Mouse (Mus musculus): ENCODE data around the gene Kcns1. TPM values are rescaled to one million over a fixed set of nuclear protein-coding genes. Genes with fewer than 3 reads are reported as not detected.

Kcns1 gene
- polyA plus RNA-seq, 1 experiment = 2.3 TPM

DNA sequence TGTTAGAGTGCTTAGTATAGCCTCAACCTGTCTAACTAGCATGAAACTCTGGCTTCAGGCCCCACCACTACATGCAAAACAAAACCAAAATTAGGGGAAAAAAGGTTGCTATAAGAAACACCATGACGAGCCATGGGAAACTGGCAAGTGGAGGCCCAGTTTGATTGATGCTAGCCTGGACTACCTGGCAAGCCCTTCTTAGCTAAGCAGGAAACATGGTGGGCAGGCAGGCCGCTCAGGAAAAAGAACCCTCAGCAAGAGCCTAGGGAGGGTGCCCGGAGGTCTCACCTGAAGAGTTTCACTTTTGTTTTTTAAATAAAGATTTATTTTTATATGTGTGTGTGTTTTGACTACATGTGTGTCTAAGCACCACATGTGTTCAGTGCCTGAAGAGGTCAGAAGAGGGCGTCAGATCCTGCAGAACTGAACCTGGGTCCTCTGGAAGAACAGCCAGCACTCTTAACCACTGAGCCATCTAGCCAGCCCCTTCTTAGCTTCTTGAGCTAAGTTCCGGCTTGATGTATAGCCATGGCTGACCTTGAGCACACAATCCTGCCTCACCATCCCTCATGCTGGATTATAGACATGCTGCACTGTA, 47.6 kb downstream of the Kcns1 start:
- no peaks in the 10 kb centered on the region for H3K27me3 ChIP-seq (ENCODE audit: control insufficient read depth, insufficient read depth, low read length)
- TF ChIP-seq CTCF (IDR thresholded peaks at IDR 0.05; ENCODE audit: borderline replicate concordance, insufficient read depth, low read depth, low read length) = no peak
- TF ChIP-seq POLR2A (IDR thresholded peaks at IDR 0.05; ENCODE audit: borderline replicate concordance, insufficient read depth, low read length) = no peak
- H3K4me3 ChIP-seq (replicated peaks; ENCODE audit: insufficient read depth, low read depth, low read length) = no peak overlapping the region
- WGBS = 78% methylated on average over 5 of the region's 5 CpGs
- no peaks in the 10 kb centered on the region; the same call in 1 of the 2 replicates for H3K4me1 ChIP-seq (ENCODE audit: control insufficient read depth, insufficient read depth, low read length)
- no peak overlapping the region for H3K27ac ChIP-seq (ENCODE audit: insufficient read depth, low read length)
- DNase-seq = no peak

DNA sequence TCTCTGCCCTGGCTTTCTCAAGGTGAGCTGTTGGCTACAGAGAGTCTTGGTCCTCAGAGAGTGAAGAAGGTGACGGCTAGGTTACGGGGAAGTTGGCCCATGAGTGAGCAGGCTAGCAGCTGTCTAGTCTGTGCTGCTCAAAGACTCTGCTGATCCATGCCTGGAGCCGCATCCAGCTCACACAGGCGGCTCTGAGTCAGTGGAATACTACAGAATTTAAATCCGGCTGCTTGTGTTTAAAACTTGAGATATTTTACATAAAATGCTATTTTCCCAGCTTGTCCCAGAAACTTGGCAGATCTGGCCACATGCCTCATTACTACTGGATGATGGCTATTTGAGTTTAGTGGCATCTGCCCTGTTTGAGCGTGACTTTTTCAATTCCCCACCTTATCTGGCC, 51.4 kb downstream of the Kcns1 start:
- no peak for DNase-seq
- no peak for TF ChIP-seq POLR2A (IDR thresholded peaks at IDR 0.05; ENCODE audit: borderline replicate concordance, insufficient read depth, low read length)
- no peak for TF ChIP-seq CTCF (IDR thresholded peaks at IDR 0.05; ENCODE audit: borderline replicate concordance, insufficient read depth, low read depth, low read length)
- 91% methylated on average over 6 of the region's 6 CpGs for WGBS

DNA sequence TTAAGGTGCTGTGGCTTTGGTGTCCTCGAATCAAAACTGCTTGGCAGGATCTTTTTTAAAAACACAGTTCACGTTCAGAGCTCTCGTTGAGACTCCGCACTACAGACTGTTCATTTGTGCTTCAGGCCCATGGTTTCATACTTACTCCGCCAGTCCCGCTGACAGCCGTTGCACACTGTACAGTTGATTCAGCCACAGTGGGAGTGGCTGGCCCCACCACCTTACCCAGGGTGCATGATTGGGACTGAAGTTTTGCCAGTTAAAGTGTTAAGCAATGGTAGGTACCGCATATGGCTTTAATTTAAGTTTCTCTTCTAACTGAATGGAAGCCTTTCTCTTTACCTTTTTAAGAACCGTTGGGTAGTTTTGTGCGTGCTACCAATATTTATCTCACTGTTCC, 55.4 kb downstream of the Kcns1 start:
- DNase-seq = no peak
- Histone ChIP-seq H3K4me1 (ENCODE audit: control insufficient read depth, insufficient read depth, low read length) (no peaks in the 10 kb centered on the region), H3K27ac (ENCODE audit: insufficient read depth, low read length) (no peak overlapping the region), H3K4me3 (replicated peaks; ENCODE audit: insufficient read depth, low read depth, low read length) (no peak overlapping the region), H3K27me3 (ENCODE audit: control insufficient read depth, insufficient read depth, low read length) (no peaks in the 10 kb centered on the region)
- TF ChIP-seq CTCF (IDR thresholded peaks at IDR 0.05; ENCODE audit: borderline replicate concordance, insufficient read depth, low read depth, low read length) (no peak), POLR2A (IDR thresholded peaks at IDR 0.05; ENCODE audit: borderline replicate concordance, insufficient read depth, low read length) (no peak)
- 85% methylated on average over 10 of the region's 10 CpGs for WGBS

More for the DNA sequence above, 51.4 kb downstream of the Kcns1 start:
- H3K27ac ChIP-seq (ENCODE audit: insufficient read depth, low read length) = no peak overlapping the region
- no peaks in the 10 kb centered on the region for H3K4me1 ChIP-seq (ENCODE audit: control insufficient read depth, insufficient read depth, low read length)
- no peaks in the 10 kb centered on the region for H3K27me3 ChIP-seq (ENCODE audit: control insufficient read depth, insufficient read depth, low read length)
- H3K4me3 ChIP-seq (replicated peaks; ENCODE audit: insufficient read depth, low read depth, low read length) = no peak overlapping the region

DNA sequence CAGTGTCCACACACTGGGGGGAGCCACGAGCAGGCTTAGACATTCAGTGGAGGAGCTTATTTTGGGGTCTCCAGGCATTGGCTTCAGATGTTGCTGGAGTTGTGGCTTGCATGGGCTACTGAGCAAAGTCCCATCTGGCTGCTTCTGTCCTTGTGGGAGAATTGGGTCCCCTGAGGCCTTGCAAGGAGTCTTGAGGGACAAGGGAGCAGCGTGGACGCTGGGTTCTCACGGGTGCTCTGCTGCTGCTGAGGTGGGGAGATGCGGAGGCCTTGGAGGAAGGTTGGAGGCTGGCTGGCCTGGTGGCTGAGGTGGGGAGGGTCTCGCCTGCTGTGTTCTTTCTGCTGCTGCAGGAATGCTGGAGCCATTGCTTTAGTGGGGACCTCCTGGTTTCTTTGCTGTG, 56.9 kb downstream of the Kcns1 start:
- TF ChIP-seq POLR2A (IDR thresholded peaks at IDR 0.05; ENCODE audit: borderline replicate concordance, insufficient read depth, low read length) = no peak
- no peak for TF ChIP-seq CTCF (IDR thresholded peaks at IDR 0.05; ENCODE audit: borderline replicate concordance, insufficient read depth, low read depth, low read length)
- no peaks in the 10 kb centered on the region for H3K4me1 ChIP-seq (ENCODE audit: control insufficient read depth, insufficient read depth, low read length)
- H3K4me3 ChIP-seq (replicated peaks; ENCODE audit: insufficient read depth, low read depth, low read length) = no peak overlapping the region
- WGBS = 90% methylated on average over 6 of the region's 6 CpGs
- H3K27ac ChIP-seq (ENCODE audit: insufficient read depth, low read length) = no peak overlapping the region
- DNase-seq = no peak
- H3K27me3 ChIP-seq (ENCODE audit: control insufficient read depth, insufficient read depth, low read length) = no peaks in the 10 kb centered on the region

Other genes starting within 250 kb of the Kcns1 start
- 231 and 250 TPM in 2 replicates for gene Ywhab, start 176.2 kb downstream of the Kcns1 start, polyA plus RNA-seq (2012; rRNA removed)
- 3.1 and 3.2 TPM in 2 replicates for gene Pabpc1l, start 145.7 kb downstream of the Kcns1 start, polyA plus RNA-seq (2012; rRNA removed)
- gene Stk4, start 100.8 kb downstream of the Kcns1 start, polyA plus RNA-seq (2012; rRNA removed) = 17.1 and 18.7 TPM in 2 replicates
- gene Tomm34, start 99.9 kb downstream of the Kcns1 start, polyA plus RNA-seq (2012; rRNA removed) = 66.9 and 71.5 TPM in 2 replicates
- not detected in 2 replicates for gene Wfdc5, start 11.6 kb upstream of the Kcns1 start, polyA plus RNA-seq (2012; rRNA removed)
- 0.15 TPM in 1 of 2 replicates, not detected in the other for gene Wfdc12, start 19.5 kb upstream of the Kcns1 start, polyA plus RNA-seq (2012; rRNA removed)
- gene Wfdc15a, start 29.0 kb upstream of the Kcns1 start, polyA plus RNA-seq (2012; rRNA removed) = not detected in 2 replicates
- gene Wfdc15b, start 50.5 kb upstream of the Kcns1 start, polyA plus RNA-seq (2012; rRNA removed) = not detected in 2 replicates
- gene Svs2, start 67.4 kb upstream of the Kcns1 start, polyA plus RNA-seq (2012; rRNA removed) = not detected in 2 replicates
- not detected in 2 replicates for gene Svs3b, start 85.5 kb upstream of the Kcns1 start, polyA plus RNA-seq (2012; rRNA removed)
- not detected in 2 replicates for gene Svs4, start 107.3 kb upstream of the Kcns1 start, polyA plus RNA-seq (2012; rRNA removed)
- not detected in 2 replicates for gene Svs3a, start 118.2 kb upstream of the Kcns1 start, polyA plus RNA-seq (2012; rRNA removed)
- not detected in 2 replicates for gene Svs6, start 145.6 kb upstream of the Kcns1 start, polyA plus RNA-seq (2012; rRNA removed)
- gene Svs5, start 161.6 kb upstream of the Kcns1 start, polyA plus RNA-seq (2012; rRNA removed) = 0.20 TPM in 1 of 2 replicates, not detected in the other
- 0.80 TPM in 1 of 2 replicates, not detected in the other for gene Slpi, start 218.0 kb upstream of the Kcns1 start, polyA plus RNA-seq (2012; rRNA removed)
- 0.34 and 0.36 TPM in 2 replicates for gene Rbpjl, start 232.0 kb upstream of the Kcns1 start, polyA plus RNA-seq (2012; rRNA removed)
- 5.5 and 5.9 TPM in 2 replicates for gene Matn4, start 234.0 kb upstream of the Kcns1 start, polyA plus RNA-seq (2012; rRNA removed)